Mouse (Mus musculus): ENCODE data around the gene Nfatc3. TPM values are rescaled to one million over a fixed set of nuclear protein-coding genes. Genes with fewer than 3 reads are reported as not detected.

Nfatc3 gene
- total and polyA plus RNA-seq, 3 experiments, result 29.0 to 96.3 (median 37.8) TPM

DNA sequence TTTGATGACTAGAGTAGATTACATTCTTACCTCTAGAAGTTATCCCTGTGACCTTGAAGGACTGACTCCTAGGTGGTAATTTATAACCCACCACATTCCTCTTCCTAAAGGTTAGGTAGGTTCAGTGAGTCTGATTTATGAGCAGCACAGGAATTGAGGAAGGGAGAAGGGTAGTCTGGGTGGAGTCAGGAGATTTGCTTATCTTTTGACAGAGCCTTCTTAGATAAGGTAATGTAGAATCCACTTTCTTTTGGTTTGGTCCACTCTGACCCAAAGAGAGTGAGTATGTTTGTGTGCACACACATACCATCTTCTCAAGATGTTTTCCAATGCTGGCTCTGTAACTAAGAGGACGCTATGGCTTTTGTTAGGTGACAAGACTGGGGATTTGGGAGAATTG is 119.0 kb downstream of the Nfatc3 start:
- dilution Hi-C loops (cut with MboI; ENCODE audit: extremely low pct_ligation_motif_present, extremely low pct_unique_long_range_greater_than_20kb, low sequenced_read_pairs), result no loop called here
- TF ChIP-seq CTCF (conservative IDR thresholded peaks at IDR 0.05 in 1 of 2, IDR thresholded peaks at IDR 0.05 in 1 of 2; ENCODE audit: low read depth in 2 of 2, low read length in 2 of 2) (no peak), SIN3A (IDR thresholded peaks at IDR 0.05; ENCODE audit: low read length) (no peak)
- Histone ChIP-seq H3K4me3 (replicated peaks in 1 of 3; ENCODE audit: low read depth in 2 of 3, low read length in 2 of 3, poor library complexity in 1 of 3) (no peak overlapping the region), H3K27me3 (replicated peaks) (no peaks in the 10 kb centered on the region), H3K79me2 (replicated peaks; ENCODE audit: control insufficient read depth, extremely low read depth, insufficient read depth, poor library complexity, severe bottlenecking) (peaks cover 45% of the 10 kb centered on the region), H3K4me1 (ENCODE audit: control insufficient read depth in 1 of 2, insufficient read depth in 2 of 2) (peaks cover 0 to 14% of the 10 kb centered on the region in 2 experiments; a peak in 2 of 4 replicates), H3K36me3 (replicated peaks in 1 of 2; ENCODE audit: control insufficient read depth in 1 of 2, insufficient read depth in 1 of 2, low read length in 1 of 2) (peaks cover 17 to 59% of the 10 kb centered on the region in 2 experiments), H3K9ac (ENCODE audit: insufficient read depth, low read depth) (no peak overlapping the region), H3K9me3 (replicated peaks; ENCODE audit: low read length) (no peaks in the 10 kb centered on the region), H3K4me2 (ENCODE audit: insufficient read depth, low read depth, poor library complexity, severe bottlenecking) (no peak overlapping the region), H3K27ac (ENCODE audit: insufficient read depth, low read depth) (no peak overlapping the region)
- in situ Hi-C loops (cut with MboI; ENCODE audit: low pct_ligation_motif_present, low pct_unique_long_range_greater_than_20kb, low sequenced_read_pairs), result no loop called here
- no peak for DNase-seq (ENCODE audit: extremely low read depth)

DNA sequence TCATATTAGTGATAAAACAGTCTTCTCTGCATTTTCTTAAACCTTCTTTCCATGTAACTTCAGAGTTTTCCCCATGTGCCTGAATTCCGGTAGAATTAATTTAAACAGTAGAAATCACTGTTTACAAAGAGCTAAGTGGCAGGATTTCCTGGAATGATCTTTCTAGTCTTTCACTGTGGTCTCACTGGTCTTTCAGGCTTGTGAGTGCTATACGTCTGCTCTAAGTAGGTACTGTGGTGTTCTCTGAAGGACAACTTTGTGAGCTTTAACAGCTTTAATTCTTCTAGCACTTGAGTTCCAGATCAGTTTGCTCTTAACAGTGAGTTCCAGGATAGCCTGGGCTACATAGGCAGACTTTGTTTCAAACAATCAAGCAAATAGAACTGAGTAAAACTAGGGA is 119.8 kb downstream of the Nfatc3 start:
- Histone ChIP-seq H3K9ac (ENCODE audit: insufficient read depth, low read depth) (no peak overlapping the region), H3K4me1 (ENCODE audit: control insufficient read depth in 1 of 2, insufficient read depth in 2 of 2) (peaks cover 0 to 10% of the 10 kb centered on the region in 2 experiments; a peak in 2 of 4 replicates), H3K27ac (ENCODE audit: insufficient read depth, low read depth) (no peak overlapping the region), H3K4me2 (ENCODE audit: insufficient read depth, low read depth, poor library complexity, severe bottlenecking) (no peak overlapping the region), H3K79me2 (replicated peaks; ENCODE audit: control insufficient read depth, extremely low read depth, insufficient read depth, poor library complexity, severe bottlenecking) (peaks cover 39% of the 10 kb centered on the region), H3K9me3 (replicated peaks; ENCODE audit: low read length) (no peaks in the 10 kb centered on the region), H3K4me3 (replicated peaks in 1 of 3; ENCODE audit: low read depth in 2 of 3, low read length in 2 of 3, poor library complexity in 1 of 3) (no peak overlapping the region), H3K27me3 (replicated peaks) (no peaks in the 10 kb centered on the region), H3K36me3 (replicated peaks in 1 of 2; ENCODE audit: control insufficient read depth in 1 of 2, insufficient read depth in 1 of 2, low read length in 1 of 2) (peaks cover 17 to 60% of the 10 kb centered on the region in 2 experiments)
- TF ChIP-seq HCFC1 (IDR thresholded peaks at IDR 0.05; ENCODE audit: low read depth, low read length), result no peak
- no peak for TF ChIP-seq KAT2A (IDR thresholded peaks at IDR 0.05; ENCODE audit: insufficient replicate concordance, low read length)
- no peak for TF ChIP-seq CHD2 (IDR thresholded peaks at IDR 0.05; ENCODE audit: low read length)
- TF ChIP-seq PAX5 (IDR thresholded peaks at IDR 0.05; ENCODE audit: low read length), result no peak
- TF ChIP-seq JUN (IDR thresholded peaks at IDR 0.05; ENCODE audit: insufficient read depth, low read depth, low read length), result no peak
- TF ChIP-seq SIN3A (IDR thresholded peaks at IDR 0.05; ENCODE audit: low read length), result no peak
- TF ChIP-seq MXI1 (IDR thresholded peaks at IDR 0.05; ENCODE audit: low read depth, low read length), result no peak
- TF ChIP-seq POLR2A (IDR thresholded peaks at IDR 0.05; ENCODE audit: low read depth, low read length), result no peak
- dilution Hi-C loops (cut with MboI; ENCODE audit: extremely low pct_ligation_motif_present, extremely low pct_unique_long_range_greater_than_20kb, low sequenced_read_pairs) (no loop called here), in situ Hi-C loops (cut with MboI; ENCODE audit: low pct_ligation_motif_present, low pct_unique_long_range_greater_than_20kb, low sequenced_read_pairs) (no loop called here)
- DNase-seq (ENCODE audit: extremely low read depth), result no peak

Other genes starting within 250 kb of the Nfatc3 start
Only the 20 nearest of the 21 such genes appear.
- 0.13 and 0.21 TPM in 2 replicates for gene Tsnaxip1, start 231.1 kb upstream of the Nfatc3 start, total RNA-seq (2012; rRNA removed)
- 0.13 TPM in 1 of 2 replicates, not detected in the other for gene Tsnaxip1, start 231.1 kb upstream of the Nfatc3 start, total RNA-seq (2014; rRNA removed)
- gene Tsnaxip1, start 231.1 kb upstream of the Nfatc3 start, polyA plus RNA-seq (2012; ENCODE audit: insufficient read length, low read depth), result 0.38 and 0.50 TPM in 2 replicates
- 21.3 and 21.4 TPM in 2 replicates for gene Cenpt, start 205.6 kb upstream of the Nfatc3 start, total RNA-seq (2012; rRNA removed)
- 17.3 TPM in 2 replicates for gene Cenpt, start 205.6 kb upstream of the Nfatc3 start, total RNA-seq (2014; rRNA removed)
- 28.2 and 29.4 TPM in 2 replicates for gene Cenpt, start 205.6 kb upstream of the Nfatc3 start, polyA plus RNA-seq (2012; ENCODE audit: insufficient read length, low read depth)
- gene Thap11, start 203.7 kb upstream of the Nfatc3 start, total RNA-seq (2012; rRNA removed), result 40.2 and 42.6 TPM in 2 replicates
- 29.7 and 31.9 TPM in 2 replicates for gene Thap11, start 203.7 kb upstream of the Nfatc3 start, total RNA-seq (2014; rRNA removed)
- 21.3 and 21.7 TPM in 2 replicates for gene Thap11, start 203.7 kb upstream of the Nfatc3 start, polyA plus RNA-seq (2012; ENCODE audit: insufficient read length, low read depth)
- 144 and 193 TPM in 2 replicates for gene Nutf2, start 198.3 kb upstream of the Nfatc3 start, total RNA-seq (2012; rRNA removed)
- gene Nutf2, start 198.3 kb upstream of the Nfatc3 start, total RNA-seq (2014; rRNA removed), result 205 and 223 TPM in 2 replicates
- gene Nutf2, start 198.3 kb upstream of the Nfatc3 start, polyA plus RNA-seq (2012; ENCODE audit: insufficient read length, low read depth), result 7.9 and 11.2 TPM in 2 replicates
- gene Edc4, start 178.0 kb upstream of the Nfatc3 start, total RNA-seq (2012; rRNA removed), result 41.6 and 47.0 TPM in 2 replicates
- gene Edc4, start 178.0 kb upstream of the Nfatc3 start, total RNA-seq (2014; rRNA removed), result 28.2 and 28.7 TPM in 2 replicates
- gene Edc4, start 178.0 kb upstream of the Nfatc3 start, polyA plus RNA-seq (2012; ENCODE audit: insufficient read length, low read depth), result 37.5 and 46.4 TPM in 2 replicates
- 0.38 and 0.42 TPM in 2 replicates for gene Nrn1l, start 165.3 kb upstream of the Nfatc3 start, total RNA-seq (2012; rRNA removed)
- gene Nrn1l, start 165.3 kb upstream of the Nfatc3 start, total RNA-seq (2014; rRNA removed), result not detected in 2 replicates
- gene Nrn1l, start 165.3 kb upstream of the Nfatc3 start, polyA plus RNA-seq (2012; ENCODE audit: insufficient read length, low read depth), result not detected in 2 replicates
- gene Pskh1, start 158.4 kb upstream of the Nfatc3 start, total RNA-seq (2012; rRNA removed), result 12.2 and 12.9 TPM in 2 replicates
- gene Pskh1, start 158.4 kb upstream of the Nfatc3 start, total RNA-seq (2014; rRNA removed), result 10.5 and 11.0 TPM in 2 replicates
- gene Pskh1, start 158.4 kb upstream of the Nfatc3 start, polyA plus RNA-seq (2012; ENCODE audit: insufficient read length, low read depth), result 11.5 and 12.3 TPM in 2 replicates
- gene Ctrl, start 125.0 kb upstream of the Nfatc3 start, total RNA-seq (2012; rRNA removed), result 2.0 and 2.9 TPM in 2 replicates
- 1.3 and 1.5 TPM in 2 replicates for gene Ctrl, start 125.0 kb upstream of the Nfatc3 start, total RNA-seq (2014; rRNA removed)
- 5.3 and 5.9 TPM in 2 replicates for gene Ctrl, start 125.0 kb upstream of the Nfatc3 start, polyA plus RNA-seq (2012; ENCODE audit: insufficient read length, low read depth)
- gene Psmb10, start 120.4 kb upstream of the Nfatc3 start, total RNA-seq (2012; rRNA removed), result 228 and 298 TPM in 2 replicates
- gene Psmb10, start 120.4 kb upstream of the Nfatc3 start, total RNA-seq (2014; rRNA removed), result 136 and 137 TPM in 2 replicates
- 227 and 313 TPM in 2 replicates for gene Psmb10, start 120.4 kb upstream of the Nfatc3 start, polyA plus RNA-seq (2012; ENCODE audit: insufficient read length, low read depth)
- gene Lcat, start 115.5 kb upstream of the Nfatc3 start, total RNA-seq (2012; rRNA removed), result 0.21 and 0.34 TPM in 2 replicates
- 0.18 TPM in 1 of 2 replicates, not detected in the other for gene Lcat, start 115.5 kb upstream of the Nfatc3 start, total RNA-seq (2014; rRNA removed)
- 0.17 and 0.25 TPM in 2 replicates for gene Lcat, start 115.5 kb upstream of the Nfatc3 start, polyA plus RNA-seq (2012; ENCODE audit: insufficient read length, low read depth)
- 9.4 and 9.7 TPM in 2 replicates for gene Slc12a4, start 92.7 kb upstream of the Nfatc3 start, total RNA-seq (2012; rRNA removed)
- 2.8 and 4.2 TPM in 2 replicates for gene Slc12a4, start 92.7 kb upstream of the Nfatc3 start, total RNA-seq (2014; rRNA removed)
- 7.2 and 8.1 TPM in 2 replicates for gene Slc12a4, start 92.7 kb upstream of the Nfatc3 start, polyA plus RNA-seq (2012; ENCODE audit: insufficient read length, low read depth)
- gene Dpep3, start 79.4 kb upstream of the Nfatc3 start, total RNA-seq (2012; rRNA removed), result not detected in 2 replicates
- not detected in 2 replicates for gene Dpep3, start 79.4 kb upstream of the Nfatc3 start, total RNA-seq (2014; rRNA removed)
- not detected in 2 replicates for gene Dpep3, start 79.4 kb upstream of the Nfatc3 start, polyA plus RNA-seq (2012; ENCODE audit: insufficient read length, low read depth)
- 20.9 and 23.2 TPM in 2 replicates for gene Dus2, start 67.5 kb upstream of the Nfatc3 start, total RNA-seq (2012; rRNA removed)
- gene Dus2, start 67.5 kb upstream of the Nfatc3 start, total RNA-seq (2014; rRNA removed), result 20.7 and 23.6 TPM in 2 replicates
- 27.2 and 27.7 TPM in 2 replicates for gene Dus2, start 67.5 kb upstream of the Nfatc3 start, polyA plus RNA-seq (2012; ENCODE audit: insufficient read length, low read depth)
- not detected in 2 replicates for gene Dpep2nb, start 52.9 kb upstream of the Nfatc3 start, total RNA-seq (2012; rRNA removed)
- not detected in 2 replicates for gene Dpep2nb, start 52.9 kb upstream of the Nfatc3 start, total RNA-seq (2014; rRNA removed)
- not detected in 2 replicates for gene Dpep2nb, start 52.9 kb upstream of the Nfatc3 start, polyA plus RNA-seq (2012; ENCODE audit: insufficient read length, low read depth)
- gene Ddx28, start 47.0 kb upstream of the Nfatc3 start, total RNA-seq (2012; rRNA removed), result 19.8 and 23.3 TPM in 2 replicates
- 21.6 and 21.8 TPM in 2 replicates for gene Ddx28, start 47.0 kb upstream of the Nfatc3 start, total RNA-seq (2014; rRNA removed)
- gene Ddx28, start 47.0 kb upstream of the Nfatc3 start, polyA plus RNA-seq (2012; ENCODE audit: insufficient read length, low read depth), result 15.5 and 16.3 TPM in 2 replicates
- gene Esrp2, start 78.1 kb downstream of the Nfatc3 start, total RNA-seq (2012; rRNA removed), result 0.21 and 0.30 TPM in 2 replicates
- gene Esrp2, start 78.1 kb downstream of the Nfatc3 start, total RNA-seq (2014; rRNA removed), result not detected in 2 replicates
- 0.24 and 0.37 TPM in 2 replicates for gene Esrp2, start 78.1 kb downstream of the Nfatc3 start, polyA plus RNA-seq (2012; ENCODE audit: insufficient read length, low read depth)
- gene Pla2g15, start 91.6 kb downstream of the Nfatc3 start, total RNA-seq (2012; rRNA removed), result 6.3 and 7.0 TPM in 2 replicates
- 6.3 and 6.9 TPM in 2 replicates for gene Pla2g15, start 91.6 kb downstream of the Nfatc3 start, total RNA-seq (2014; rRNA removed)
- gene Pla2g15, start 91.6 kb downstream of the Nfatc3 start, polyA plus RNA-seq (2012; ENCODE audit: insufficient read length, low read depth), result 7.0 and 8.0 TPM in 2 replicates
- 24.2 and 27.8 TPM in 2 replicates for gene Slc7a6, start 110.0 kb downstream of the Nfatc3 start, total RNA-seq (2012; rRNA removed)
- 29.5 and 32.6 TPM in 2 replicates for gene Slc7a6, start 110.0 kb downstream of the Nfatc3 start, total RNA-seq (2014; rRNA removed)
- 61.8 and 67.1 TPM in 2 replicates for gene Slc7a6, start 110.0 kb downstream of the Nfatc3 start, polyA plus RNA-seq (2012; ENCODE audit: insufficient read length, low read depth)
- 38.7 and 44.1 TPM in 2 replicates for gene Slc7a6os, start 152.1 kb downstream of the Nfatc3 start, total RNA-seq (2012; rRNA removed)
- 65.1 and 79.5 TPM in 2 replicates for gene Slc7a6os, start 152.1 kb downstream of the Nfatc3 start, total RNA-seq (2014; rRNA removed)
- gene Slc7a6os, start 152.1 kb downstream of the Nfatc3 start, polyA plus RNA-seq (2012; ENCODE audit: insufficient read length, low read depth), result 60.0 and 62.5 TPM in 2 replicates
- gene Prmt7, start 152.1 kb downstream of the Nfatc3 start, total RNA-seq (2012; rRNA removed), result 83.7 and 87.3 TPM in 2 replicates
- 69.5 and 73.9 TPM in 2 replicates for gene Prmt7, start 152.1 kb downstream of the Nfatc3 start, total RNA-seq (2014; rRNA removed)
- gene Prmt7, start 152.1 kb downstream of the Nfatc3 start, polyA plus RNA-seq (2012; ENCODE audit: insufficient read length, low read depth), result 48.4 and 56.5 TPM in 2 replicates